Mouse (Mus musculus): Measurements from ENCODE around the gene D1Ertd622e. TPM values are rescaled to one million over a fixed set of nuclear protein-coding genes. Genes with fewer than 3 reads are reported as not detected.
"Not testable (repeated sequence)": the region's sequence is repeated elsewhere in the genome, so short reads cannot be mapped to it uniquely, and the experiment has no call there.

The D1Ertd622e gene
- polyA plus RNA-seq, 1 experiment from 2014 or later, result 19.8 TPM

GRCm38 (mm10) chr1:97583085-97583484 lies 78.8 kb downstream of the D1Ertd622e start:
- Histone ChIP-seq H3K4me1 (replicated peaks; ENCODE audit: control insufficient read depth, insufficient read depth, low read length) (no peaks in the 10 kb centered on the region), H3K27me3 (replicated peaks; ENCODE audit: control insufficient read depth, insufficient read depth, low read length) (no peaks in the 10 kb centered on the region), H3K9ac (ENCODE audit: low read length) (no peak overlapping the region), H3K27ac (ENCODE audit: low read depth) (no peak overlapping the region), H3K9me3 (ENCODE audit: control insufficient read depth, low read length) (no peaks in the 10 kb centered on the region), H3K4me3 (ENCODE audit: low read depth, low read length) (no peak overlapping the region), H3K4me2 (ENCODE audit: low read length) (no peak overlapping the region), H3K36me3 (ENCODE audit: control insufficient read depth, insufficient read depth, low read length) (no peaks in the 10 kb centered on the region)
- 65% methylated on average over 4 of the region's 4 CpGs for WGBS
- ATAC-seq (replicated peaks; ENCODE audit: low FRiP score, low TSS enrichment, low read depth) (no peak), DNase-seq (ENCODE audit: low spot score) (no peak)

GRCm38 (mm10) chr1:97580680-97581079 lies 81.2 kb downstream of the D1Ertd622e start:
- not testable (repeated sequence) for DNase-seq (ENCODE audit: low spot score); H3K9me3 ChIP-seq (ENCODE audit: control insufficient read depth, low read length); H3K4me1 ChIP-seq (replicated peaks; ENCODE audit: control insufficient read depth, insufficient read depth, low read length); H3K27ac ChIP-seq (ENCODE audit: low read depth); H3K27me3 ChIP-seq (replicated peaks; ENCODE audit: control insufficient read depth, insufficient read depth, low read length); H3K4me2 ChIP-seq (ENCODE audit: low read length); ATAC-seq (replicated peaks; ENCODE audit: low FRiP score, low TSS enrichment, low read depth); H3K4me3 ChIP-seq (ENCODE audit: low read depth, low read length); H3K9ac ChIP-seq (ENCODE audit: low read length); H3K36me3 ChIP-seq (ENCODE audit: control insufficient read depth, insufficient read depth, low read length)

- no peaks in the 10 kb centered on the region for H3K4me1 ChIP-seq (replicated peaks; ENCODE audit: control insufficient read depth, insufficient read depth, low read length)
- no peak for DNase-seq (ENCODE audit: low spot score)
- H3K36me3 ChIP-seq (ENCODE audit: control insufficient read depth, insufficient read depth, low read length), result no peaks in the 10 kb centered on the region
- H3K4me3 ChIP-seq (ENCODE audit: low read depth, low read length), result no peak overlapping the region
- H3K9ac ChIP-seq (ENCODE audit: low read length), result no peak overlapping the region
- no peaks in the 10 kb centered on the region for H3K9me3 ChIP-seq (ENCODE audit: control insufficient read depth, low read length)
- no peak overlapping the region for H3K27ac ChIP-seq (ENCODE audit: low read depth)
- no peaks in the 10 kb centered on the region for H3K27me3 ChIP-seq (replicated peaks; ENCODE audit: control insufficient read depth, insufficient read depth, low read length)
- no peak for ATAC-seq (replicated peaks; ENCODE audit: low FRiP score, low TSS enrichment, low read depth)
- 75% methylated on average over 3 of the region's 3 CpGs for whole genome bisulfite sequencing
- H3K4me2 ChIP-seq (ENCODE audit: low read length), result no peak overlapping the region
Measured at GRCm38 (mm10) chr1:97580270-97580669, 81.6 kb downstream of the D1Ertd622e start.

- H3K9me3 ChIP-seq (ENCODE audit: control insufficient read depth, low read length), result no peaks in the 10 kb centered on the region
- no peaks in the 10 kb centered on the region for H3K27me3 ChIP-seq (replicated peaks; ENCODE audit: control insufficient read depth, insufficient read depth, low read length)
- DNase-seq (ENCODE audit: low spot score), result no peak
- ATAC-seq (replicated peaks; ENCODE audit: low FRiP score, low TSS enrichment, low read depth), result no peak
- H3K4me3 ChIP-seq (ENCODE audit: low read depth, low read length), result no peak overlapping the region
- 88% methylated on average over 3 of the region's 3 CpGs for WGBS
- no peaks in the 10 kb centered on the region for H3K4me1 ChIP-seq (replicated peaks; ENCODE audit: control insufficient read depth, insufficient read depth, low read length)
- H3K27ac ChIP-seq (ENCODE audit: low read depth), result no peak overlapping the region
- no peaks in the 10 kb centered on the region for H3K36me3 ChIP-seq (ENCODE audit: control insufficient read depth, insufficient read depth, low read length)
- no peak overlapping the region for H3K4me2 ChIP-seq (ENCODE audit: low read length)
- no peak overlapping the region for H3K9ac ChIP-seq (ENCODE audit: low read length)
Measured at GRCm38 (mm10) chr1:97578025-97578417, 83.9 kb downstream of the D1Ertd622e start.

- ATAC-seq (replicated peaks; ENCODE audit: low FRiP score, low TSS enrichment, low read depth) (no peak), DNase-seq (ENCODE audit: low spot score) (no peak)
- Histone ChIP-seq H3K27me3 (replicated peaks; ENCODE audit: control insufficient read depth, insufficient read depth, low read length) (no peaks in the 10 kb centered on the region), H3K9me3 (ENCODE audit: control insufficient read depth, low read length) (no peaks in the 10 kb centered on the region), H3K4me1 (replicated peaks; ENCODE audit: control insufficient read depth, insufficient read depth, low read length) (no peaks in the 10 kb centered on the region), H3K36me3 (ENCODE audit: control insufficient read depth, insufficient read depth, low read length) (no peaks in the 10 kb centered on the region), H3K4me2 (ENCODE audit: low read length) (no peak overlapping the region), H3K9ac (ENCODE audit: low read length) (no peak overlapping the region), H3K27ac (ENCODE audit: low read depth) (no peak overlapping the region), H3K4me3 (ENCODE audit: low read depth, low read length) (no peak overlapping the region)
- 83% methylated on average over 2 of the region's 2 CpGs for WGBS
Measured at GRCm38 (mm10) chr1:97577062-97578024, 84.5 kb downstream of the D1Ertd622e start.

- H3K9me3 ChIP-seq (ENCODE audit: control insufficient read depth, low read length), result no peaks in the 10 kb centered on the region
- DNase-seq (ENCODE audit: low spot score) (no peak), ATAC-seq (replicated peaks; ENCODE audit: low FRiP score, low TSS enrichment, low read depth) (no peak)
- H3K4me3 ChIP-seq (ENCODE audit: low read depth, low read length), result no peak overlapping the region
- no peak overlapping the region for H3K27ac ChIP-seq (ENCODE audit: low read depth)
- H3K4me1 ChIP-seq (replicated peaks; ENCODE audit: control insufficient read depth, insufficient read depth, low read length), result no peaks in the 10 kb centered on the region
- H3K4me2 ChIP-seq (ENCODE audit: low read length), result no peak overlapping the region
- no peaks in the 10 kb centered on the region for H3K27me3 ChIP-seq (replicated peaks; ENCODE audit: control insufficient read depth, insufficient read depth, low read length)
- H3K9ac ChIP-seq (ENCODE audit: low read length), result no peak overlapping the region
- no peaks in the 10 kb centered on the region for H3K36me3 ChIP-seq (ENCODE audit: control insufficient read depth, insufficient read depth, low read length)
- 88% methylated on average over 3 of the region's 3 CpGs for WGBS
Measured at GRCm38 (mm10) chr1:97576576-97576975, 85.3 kb downstream of the D1Ertd622e start.

GRCm38 (mm10) chr1:97570814-97571213 lies 91.1 kb downstream of the D1Ertd622e start:
- WGBS, result 77% methylated on average over 9 of the region's 9 CpGs
- H3K9me3 ChIP-seq (ENCODE audit: control insufficient read depth, low read length), result no peaks in the 10 kb centered on the region
- no peak overlapping the region for H3K4me3 ChIP-seq (ENCODE audit: low read depth, low read length)
- no peaks in the 10 kb centered on the region for H3K36me3 ChIP-seq (ENCODE audit: control insufficient read depth, insufficient read depth, low read length)
- no peaks in the 10 kb centered on the region for H3K27me3 ChIP-seq (replicated peaks; ENCODE audit: control insufficient read depth, insufficient read depth, low read length)
- H3K4me1 ChIP-seq (replicated peaks; ENCODE audit: control insufficient read depth, insufficient read depth, low read length), result no peaks in the 10 kb centered on the region
- no peak overlapping the region for H3K9ac ChIP-seq (ENCODE audit: low read length)
- ATAC-seq (replicated peaks; ENCODE audit: low FRiP score, low TSS enrichment, low read depth), result no peak
- H3K27ac ChIP-seq (ENCODE audit: low read depth), result no peak overlapping the region
- no peak for DNase-seq (ENCODE audit: low spot score)
- H3K4me2 ChIP-seq (ENCODE audit: low read length), result no peak overlapping the region

GRCm38 (mm10) chr1:97567956-97568355 lies 93.9 kb downstream of the D1Ertd622e start:
- Histone ChIP-seq H3K4me3 (ENCODE audit: low read depth, low read length) (no peak overlapping the region), H3K4me1 (replicated peaks; ENCODE audit: control insufficient read depth, insufficient read depth, low read length) (no peaks in the 10 kb centered on the region), H3K27ac (ENCODE audit: low read depth) (no peak overlapping the region), H3K9ac (ENCODE audit: low read length) (no peak overlapping the region), H3K9me3 (ENCODE audit: control insufficient read depth, low read length) (no peaks in the 10 kb centered on the region), H3K36me3 (ENCODE audit: control insufficient read depth, insufficient read depth, low read length) (no peaks in the 10 kb centered on the region), H3K4me2 (ENCODE audit: low read length) (no peak overlapping the region), H3K27me3 (replicated peaks; ENCODE audit: control insufficient read depth, insufficient read depth, low read length) (no peaks in the 10 kb centered on the region)
- ATAC-seq (replicated peaks; ENCODE audit: low FRiP score, low TSS enrichment, low read depth) (no peak), DNase-seq (ENCODE audit: low spot score) (no peak)
- 91% methylated on average over 4 of the region's 4 CpGs for WGBS

- Histone ChIP-seq H3K4me1 (replicated peaks; ENCODE audit: control insufficient read depth, insufficient read depth, low read length) (no peaks in the 10 kb centered on the region), H3K4me3 (ENCODE audit: low read depth, low read length) (no peak overlapping the region), H3K9ac (ENCODE audit: low read length) (no peak overlapping the region), H3K36me3 (ENCODE audit: control insufficient read depth, insufficient read depth, low read length) (no peaks in the 10 kb centered on the region), H3K27ac (ENCODE audit: low read depth) (no peak overlapping the region), H3K4me2 (ENCODE audit: low read length) (no peak overlapping the region), H3K27me3 (replicated peaks; ENCODE audit: control insufficient read depth, insufficient read depth, low read length) (no peaks in the 10 kb centered on the region), H3K9me3 (ENCODE audit: control insufficient read depth, low read length) (no peaks in the 10 kb centered on the region)
- 83% methylated on average over 1 of the region's 1 CpGs for WGBS
- DNase-seq (ENCODE audit: low spot score) (no peak), ATAC-seq (replicated peaks; ENCODE audit: low FRiP score, low TSS enrichment, low read depth) (no peak)
Measured at GRCm38 (mm10) chr1:97564641-97565040, 97.2 kb downstream of the D1Ertd622e start.
